In the genomic region with DNA sequence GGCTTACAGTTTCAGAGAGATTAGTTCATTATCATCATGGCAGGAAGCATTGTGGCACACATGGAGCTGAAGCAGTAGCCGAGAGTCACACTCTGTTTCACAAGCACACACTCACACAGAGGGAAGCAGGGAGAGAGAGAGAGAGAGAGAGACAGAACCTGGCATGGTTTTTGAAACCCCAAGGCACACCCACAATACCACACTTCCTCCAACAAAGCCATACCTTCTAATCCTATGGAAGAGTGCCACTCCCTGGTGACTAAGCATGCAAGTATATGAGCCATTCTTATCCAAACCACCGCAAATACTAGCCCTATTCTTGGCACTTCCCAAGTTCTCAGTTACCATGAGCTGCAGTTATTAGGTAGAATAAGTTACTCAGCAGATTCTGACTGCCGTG, we compare ENCODE assay signal across 28 mouse cellular contexts.
A peak's percentile ranks its signal among the peaks of the same experiment; 100 is the strongest.
DNase-seq lines count a peak whose midpoint lies in the region; ATAC-seq lines count a peak whose summit lies in the region.
"Had no signal": no experiment of that assay in that cellular context is flagged by ENCODE, and none has a peak within 500 bp of the region (broad histone marks: within the 10 kb centered on the region; RNA-seq: fewer than 3 reads in every experiment).

No protein-coding gene starts in this region.

- no peak overlapping the region for H3K4me2 ChIP-seq in liver, embryonic 11.5 days
- H3K4me2 ChIP-seq: forebrain, embryonic 13.5 days; heart, embryonic 13.5 days; hindbrain, embryonic 12.5 days; hindbrain, embryonic 15.5 days had no signal

- peak; percentile 29; the same call in 1 of the 2 replicates for ATAC-seq in megakaryocyte progenitor cell, adult 5-6 weeks (replicated peaks; ENCODE audit: poor library complexity)
- no peak for ATAC-seq in liver, embryonic 11.5 days (replicated peaks; ENCODE audit: low FRiP score)
- ATAC-seq: CD4-positive, CD25-positive, alpha-beta regulatory T cell, adult 4 months; forebrain, embryonic 13.5 days; forebrain, embryonic 16.5 days; intestine, postnatal 0 days; Patski had no signal

- no peaks in the 10 kb centered on the region for H3K36me3 ChIP-seq in midbrain, embryonic 10.5 days
- no peaks in the 10 kb centered on the region for H3K36me3 ChIP-seq in liver, embryonic 11.5 days (ENCODE audit: control insufficient read depth, insufficient read depth, low read length)
- no peaks in the 10 kb centered on the region for H3K36me3 ChIP-seq in embryonic facial prominence, embryonic 10.5 days (replicated peaks)
- H3K36me3 ChIP-seq: forebrain, embryonic 10.5 days; heart, embryonic 13.5 days; hindbrain, embryonic 12.5 days; hindbrain, embryonic 15.5 days had no signal

- H3K4me1 ChIP-seq in midbrain, embryonic 10.5 days, result no peaks in the 10 kb centered on the region
- no peaks in the 10 kb centered on the region for H3K4me1 ChIP-seq in liver, embryonic 11.5 days (replicated peaks; ENCODE audit: control insufficient read depth, insufficient read depth, low read length)
- no peaks in the 10 kb centered on the region for H3K4me1 ChIP-seq in embryonic facial prominence, embryonic 10.5 days
- H3K4me1 ChIP-seq: forebrain, embryonic 10.5 days; forebrain, embryonic 13.5 days; hindbrain, embryonic 12.5 days; hindbrain, embryonic 15.5 days had no signal

- no peak overlapping the region for H3K27ac ChIP-seq in midbrain, embryonic 10.5 days (replicated peaks)
- no peak overlapping the region for H3K27ac ChIP-seq in liver, embryonic 11.5 days (ENCODE audit: low read depth, low read length)
- no peak overlapping the region for H3K27ac ChIP-seq in embryonic facial prominence, embryonic 10.5 days (replicated peaks)
- H3K27ac ChIP-seq: forebrain, embryonic 10.5 days; forebrain, embryonic 13.5 days; gastrocnemius, adult 2 months; heart, embryonic 13.5 days; hindbrain, embryonic 12.5 days; hindbrain, embryonic 15.5 days had no signal

- H3K9ac ChIP-seq in liver, embryonic 11.5 days (ENCODE audit: low read depth, low read length), result no peak overlapping the region
- H3K9ac ChIP-seq: forebrain, embryonic 13.5 days; heart, embryonic 13.5 days; hindbrain, embryonic 12.5 days; hindbrain, embryonic 15.5 days had no signal

- WGBS in midbrain, embryonic 10.5 days, result 84% methylated on average over 3 of the region's 3 CpGs
- 73% methylated on average over 3 of the region's 3 CpGs for WGBS in liver, embryonic 11.5 days
- 79% methylated on average over 3 of the region's 3 CpGs for WGBS in embryonic facial prominence, embryonic 10.5 days

- peaks cover 3% of the 10 kb centered on the region; the same call in 1 of the 2 replicates for H3K9me3 ChIP-seq in midbrain, embryonic 10.5 days (replicated peaks)
- no peaks in the 10 kb centered on the region for H3K9me3 ChIP-seq in liver, embryonic 11.5 days (ENCODE audit: control insufficient read depth, low read length)
- 0 out of 2 replicates have a peak, but pooled peaks cover 8% of the 10 kb centered on the region for H3K9me3 ChIP-seq in embryonic facial prominence, embryonic 10.5 days
- H3K9me3 ChIP-seq: hindbrain, embryonic 12.5 days; hindbrain, embryonic 15.5 days had no signal

- H3K4me3 ChIP-seq in midbrain, embryonic 10.5 days, result no peak overlapping the region
- H3K4me3 ChIP-seq in liver, embryonic 11.5 days (ENCODE audit: low read depth, low read length), result no peak overlapping the region
- H3K4me3 ChIP-seq in embryonic facial prominence, embryonic 10.5 days, result no peak overlapping the region
- H3K4me3 ChIP-seq: forebrain, embryonic 10.5 days; forebrain, embryonic 13.5 days; gastrocnemius, adult 2 months; heart, embryonic 13.5 days; hindbrain, embryonic 12.5 days; hindbrain, embryonic 15.5 days had no signal

- H3K27me3 ChIP-seq in midbrain, embryonic 10.5 days (ENCODE audit: low read depth, poor library complexity, severe bottlenecking), result no peaks in the 10 kb centered on the region
- H3K27me3 ChIP-seq in liver, embryonic 11.5 days (replicated peaks; ENCODE audit: control insufficient read depth, insufficient read depth, low read length), result no peaks in the 10 kb centered on the region
- H3K27me3 ChIP-seq in embryonic facial prominence, embryonic 10.5 days (replicated peaks; ENCODE audit: low read depth, poor library complexity, severe bottlenecking), result no peaks in the 10 kb centered on the region
- H3K27me3 ChIP-seq: forebrain, embryonic 13.5 days; heart, embryonic 13.5 days; hindbrain, embryonic 12.5 days; hindbrain, embryonic 15.5 days; Patski had no signal

- DNase-seq in 3T3-L1 (ENCODE audit: low read depth, low spot score), result peak; percentile 82
- peak; percentile 21 for DNase-seq in 416B (ENCODE audit: low read depth)
- peak; percentile 63 for DNase-seq in NIH3T3 (ENCODE audit: low read depth)
- DNase-seq in midbrain, embryonic 10.5 days (ENCODE audit: low spot score), result no peak
- no peak for DNase-seq in liver, embryonic 11.5 days (ENCODE audit: low spot score)
- no peak for DNase-seq in embryonic facial prominence, embryonic 10.5 days (ENCODE audit: low spot score)
- no peak for DNase-seq in cerebellum, postnatal 36 days
- DNase-seq: adrenal gland, adult 2 months; adrenal gland, postnatal 14 days; B cell, adult 2 months; cerebellum, adult 11 months; cerebellum, adult 2 months; cerebellum, adult 9-11 months; cerebellum, postnatal 25 days; embryo, embryonic 11 days; gastrocnemius, adult 2 months; gastrocnemius, postnatal 25 days; heart, postnatal 14 days had no signal

Comparison
In these comparisons a context has a peak if more than half of its experiments do, and no peak if none do; other contexts are left out.
1. DNase-seq: peak in 3T3-L1 (single experiment), 416B (single experiment) and NIH3T3 (single experiment); none in midbrain, embryonic 10.5 days (single experiment), liver, embryonic 11.5 days (single experiment), embryonic facial prominence, embryonic 10.5 days (single experiment) and cerebellum, postnatal 36 days (0 of 2).